Mouse (Mus musculus): ENCODE measurements at regions not wholly inside any gene's neighbourhood (a gene's known extent, or its start where the extent isn't known, plus 50 kb on each side); places are given as distances from the start of the nearest gene placed in this dataset.
"Not testable (repeated sequence)": the region's sequence is repeated elsewhere in the genome, so short reads cannot be mapped to it uniquely, and the experiment has no call there.

DNA sequence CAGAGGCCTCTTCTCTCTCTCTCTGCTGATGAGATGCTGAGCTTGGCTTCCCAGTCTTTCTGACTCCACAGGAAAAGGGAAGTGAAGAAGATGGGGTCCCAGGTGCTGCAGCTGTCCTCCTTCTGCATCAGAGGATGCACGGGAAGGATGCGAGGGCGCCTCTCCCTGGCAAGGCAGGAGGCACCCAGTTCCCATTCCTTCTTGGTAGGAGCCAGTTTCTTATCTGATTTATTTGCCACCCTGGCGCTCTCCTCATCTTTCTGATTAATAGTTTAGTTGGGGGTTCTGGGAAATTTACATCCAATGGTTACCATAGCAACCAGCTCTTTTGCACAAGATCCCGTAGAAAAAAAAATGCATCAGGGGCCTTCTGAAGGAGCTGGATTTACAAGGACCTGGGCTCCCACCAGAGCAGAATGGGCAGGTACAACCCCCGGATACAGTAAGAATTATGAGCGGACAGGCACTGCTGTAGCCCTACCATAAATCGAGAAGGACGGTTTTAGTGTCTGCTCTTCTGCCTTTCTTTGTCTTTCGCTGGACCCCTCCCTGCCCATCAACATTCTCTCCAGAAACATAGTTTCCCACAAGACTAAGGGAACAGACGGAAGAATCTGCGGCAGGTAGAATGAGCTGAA, 107.2 kb upstream of the Shb start:
- no peak overlapping the region for H3K4me3 ChIP-seq (ENCODE audit: extremely low read depth, insufficient read depth, insufficient read length)
- WGBS: 84% methylated on average over 12 of the region's 12 CpGs
- TF ChIP-seq CTCF (IDR thresholded peaks at IDR 0.05; ENCODE audit: extremely low read depth, insufficient read depth, insufficient read length, insufficient replicate concordance) (no peak), POLR2A (IDR thresholded peaks at IDR 0.05; ENCODE audit: low read depth, low read length) (no peak)
- no peaks in the 10 kb centered on the region for H3K4me1 ChIP-seq (ENCODE audit: control insufficient read depth, insufficient read depth, insufficient read length)
- no peaks in the 10 kb centered on the region for H3K27me3 ChIP-seq (ENCODE audit: control insufficient read depth, insufficient read depth, low read length)
- no peak overlapping the region for H3K27ac ChIP-seq (ENCODE audit: insufficient read depth, low read length)
- no peak for DNase-seq (ENCODE audit: low read depth in 1 of 2, low spot score in 2 of 2)
- no peaks in the 10 kb centered on the region for H3K36me3 ChIP-seq (ENCODE audit: control insufficient read depth, insufficient read depth, low read length)

DNA sequence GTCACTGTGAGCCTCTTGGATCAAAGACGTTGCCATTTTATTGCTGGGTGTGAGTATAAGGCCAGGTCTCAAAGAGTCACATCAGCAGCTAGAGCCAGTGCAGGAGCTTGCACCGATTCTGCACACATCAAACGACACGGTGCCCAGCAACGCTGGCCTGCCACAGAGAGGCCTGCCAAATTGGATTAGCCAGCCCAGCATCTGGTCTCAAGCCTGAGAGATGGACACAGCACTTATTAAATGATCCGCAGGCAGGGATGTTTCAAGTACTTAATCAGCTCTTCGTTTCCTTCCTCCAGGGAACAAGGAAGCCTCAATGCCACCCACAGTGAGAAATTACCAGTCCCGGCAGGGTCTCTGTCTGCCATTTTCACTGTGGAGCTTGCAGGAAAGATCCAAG, 106.1 kb upstream of the Shb start:
- TF ChIP-seq POLR2A (IDR thresholded peaks at IDR 0.05; ENCODE audit: low read depth, low read length): no peak
- TF ChIP-seq CTCF (IDR thresholded peaks at IDR 0.05; ENCODE audit: extremely low read depth, insufficient read depth, insufficient read length, insufficient replicate concordance): no peak
- WGBS: 86% methylated on average over 8 of the region's 8 CpGs
- Histone ChIP-seq H3K4me3 (ENCODE audit: extremely low read depth, insufficient read depth, insufficient read length) (no peak overlapping the region), H3K27ac (ENCODE audit: insufficient read depth, low read length) (no peak overlapping the region), H3K4me1 (ENCODE audit: control insufficient read depth, insufficient read depth, insufficient read length) (no peaks in the 10 kb centered on the region), H3K36me3 (ENCODE audit: control insufficient read depth, insufficient read depth, low read length) (no peaks in the 10 kb centered on the region), H3K27me3 (ENCODE audit: control insufficient read depth, insufficient read depth, low read length) (no peaks in the 10 kb centered on the region)
- no peak for DNase-seq (ENCODE audit: low read depth in 1 of 2, low spot score in 2 of 2)

GRCm38 (mm10) chr4:45631276-45632045, 99.2 kb upstream of the Shb start:
- no peaks in the 10 kb centered on the region for H3K27me3 ChIP-seq (ENCODE audit: control insufficient read depth, insufficient read depth, low read length)
- H3K4me3 ChIP-seq (ENCODE audit: extremely low read depth, insufficient read depth, insufficient read length): no peak overlapping the region
- TF ChIP-seq CTCF (IDR thresholded peaks at IDR 0.05; ENCODE audit: extremely low read depth, insufficient read depth, insufficient read length, insufficient replicate concordance) (no peak), POLR2A (IDR thresholded peaks at IDR 0.05; ENCODE audit: low read depth, low read length) (no peak)
- no peaks in the 10 kb centered on the region for H3K36me3 ChIP-seq (ENCODE audit: control insufficient read depth, insufficient read depth, low read length)
- no peaks in the 10 kb centered on the region for H3K4me1 ChIP-seq (ENCODE audit: control insufficient read depth, insufficient read depth, insufficient read length)
- no peak for DNase-seq (ENCODE audit: low read depth in 1 of 2, low spot score in 2 of 2)
- 92% methylated on average over 7 of the region's 7 CpGs for WGBS
- H3K27ac ChIP-seq (ENCODE audit: insufficient read depth, low read length): no peak overlapping the region

DNA sequence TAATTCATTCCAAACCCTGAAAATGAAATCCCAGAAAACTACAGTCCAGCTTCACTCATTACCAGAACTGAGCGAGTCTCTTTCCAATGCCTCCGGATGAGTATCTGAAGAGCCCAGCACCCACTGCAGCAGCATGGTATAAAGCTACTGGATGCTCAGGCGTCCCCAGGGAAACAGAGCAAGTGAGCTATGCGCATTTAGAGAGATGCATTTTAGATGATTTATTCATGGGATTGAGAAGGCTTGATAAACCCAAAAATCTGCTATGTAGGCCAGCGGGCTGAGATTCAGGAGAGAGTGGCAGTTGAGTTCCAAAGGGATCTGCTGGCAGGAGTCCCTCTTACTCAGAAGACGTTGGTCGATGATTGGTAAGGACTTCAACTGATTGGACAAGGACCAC, 93.4 kb upstream of the Shb start:
- no peaks in the 10 kb centered on the region for H3K4me1 ChIP-seq (ENCODE audit: control insufficient read depth, insufficient read depth, insufficient read length)
- H3K27ac ChIP-seq (ENCODE audit: insufficient read depth, low read length): no peak overlapping the region
- DNase-seq (ENCODE audit: low read depth in 1 of 2, low spot score in 2 of 2): no peak
- 93% methylated on average over 7 of the region's 7 CpGs for WGBS
- no peak for TF ChIP-seq CTCF (IDR thresholded peaks at IDR 0.05; ENCODE audit: extremely low read depth, insufficient read depth, insufficient read length, insufficient replicate concordance)
- no peak for TF ChIP-seq POLR2A (IDR thresholded peaks at IDR 0.05; ENCODE audit: low read depth, low read length)
- no peak overlapping the region for H3K4me3 ChIP-seq (ENCODE audit: extremely low read depth, insufficient read depth, insufficient read length)
- H3K36me3 ChIP-seq (ENCODE audit: control insufficient read depth, insufficient read depth, low read length): no peaks in the 10 kb centered on the region
- H3K27me3 ChIP-seq (ENCODE audit: control insufficient read depth, insufficient read depth, low read length): no peaks in the 10 kb centered on the region

DNA sequence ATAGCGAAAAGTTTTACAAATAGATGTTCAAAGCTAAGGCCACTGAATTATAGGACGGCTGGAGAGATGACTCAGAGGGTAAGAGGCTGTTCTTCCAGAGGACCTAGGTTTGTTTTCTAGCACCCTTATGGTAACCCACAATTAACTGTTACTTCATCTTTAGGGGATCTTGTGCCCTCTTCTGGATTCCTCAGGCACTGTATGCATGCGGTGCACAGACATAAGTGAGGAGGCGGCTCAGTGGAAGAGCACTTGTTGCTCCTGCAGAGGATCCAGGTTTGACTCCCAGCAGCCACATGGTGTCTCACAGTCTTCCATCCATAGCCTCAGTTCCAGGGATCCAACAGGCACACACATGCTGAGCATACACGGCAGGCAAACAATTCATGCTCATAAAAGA, 89.7 kb upstream of the Shb start:
- 91% methylated on average over 5 of the region's 5 CpGs for WGBS
- H3K4me1 ChIP-seq (ENCODE audit: control insufficient read depth, insufficient read depth, insufficient read length): no peaks in the 10 kb centered on the region
- no peaks in the 10 kb centered on the region for H3K36me3 ChIP-seq (ENCODE audit: control insufficient read depth, insufficient read depth, low read length)
- H3K4me3 ChIP-seq (ENCODE audit: extremely low read depth, insufficient read depth, insufficient read length): no peak overlapping the region
- TF ChIP-seq CTCF (IDR thresholded peaks at IDR 0.05; ENCODE audit: extremely low read depth, insufficient read depth, insufficient read length, insufficient replicate concordance): no peak
- no peak for TF ChIP-seq POLR2A (IDR thresholded peaks at IDR 0.05; ENCODE audit: low read depth, low read length)
- H3K27me3 ChIP-seq (ENCODE audit: control insufficient read depth, insufficient read depth, low read length): no peaks in the 10 kb centered on the region
- no peak overlapping the region for H3K27ac ChIP-seq (ENCODE audit: insufficient read depth, low read length)
- no peak for DNase-seq (ENCODE audit: low read depth in 1 of 2, low spot score in 2 of 2)

DNA sequence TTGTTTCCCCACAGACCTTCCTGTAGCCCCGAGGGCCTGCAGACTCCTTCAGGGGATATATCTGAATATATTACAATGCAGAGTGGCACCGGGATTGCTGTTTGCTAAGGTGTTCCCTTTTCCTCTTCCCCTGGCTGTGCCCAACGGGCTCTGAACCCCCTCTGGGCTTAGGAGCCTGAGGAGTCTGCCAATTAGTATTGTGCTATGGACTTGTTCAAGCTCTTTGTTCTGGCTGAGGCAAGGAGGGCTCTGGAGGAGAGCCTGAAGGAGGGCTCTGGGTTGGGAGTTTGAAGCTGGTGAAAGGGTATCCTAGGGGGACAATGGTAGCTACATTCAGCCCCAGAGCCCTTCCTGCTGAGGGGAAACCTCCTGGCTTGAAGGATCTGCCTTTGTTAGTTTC, 84.9 kb upstream of the Shb start:
- H3K4me3 ChIP-seq (ENCODE audit: extremely low read depth, insufficient read depth, insufficient read length): no peak overlapping the region
- TF ChIP-seq CTCF (IDR thresholded peaks at IDR 0.05; ENCODE audit: extremely low read depth, insufficient read depth, insufficient read length, insufficient replicate concordance) (no peak), POLR2A (IDR thresholded peaks at IDR 0.05; ENCODE audit: low read depth, low read length) (no peak)
- DNase-seq (ENCODE audit: low read depth in 1 of 2, low spot score in 2 of 2): no peak
- H3K4me1 ChIP-seq (ENCODE audit: control insufficient read depth, insufficient read depth, insufficient read length): no peaks in the 10 kb centered on the region
- no peaks in the 10 kb centered on the region for H3K27me3 ChIP-seq (ENCODE audit: control insufficient read depth, insufficient read depth, low read length)
- H3K27ac ChIP-seq (ENCODE audit: insufficient read depth, low read length): no peak overlapping the region
- H3K36me3 ChIP-seq (ENCODE audit: control insufficient read depth, insufficient read depth, low read length): no peaks in the 10 kb centered on the region
- 45% methylated on average over 3 of the region's 3 CpGs for WGBS

GRCm38 (mm10) chr4:45613498-45613897, 81.2 kb upstream of the Shb start:
- WGBS: 59% methylated on average over 3 of the region's 3 CpGs
- H3K4me3 ChIP-seq (ENCODE audit: extremely low read depth, insufficient read depth, insufficient read length); H3K4me1 ChIP-seq (ENCODE audit: control insufficient read depth, insufficient read depth, insufficient read length); DNase-seq (ENCODE audit: low read depth in 1 of 2, low spot score in 2 of 2); H3K27me3 ChIP-seq (ENCODE audit: control insufficient read depth, insufficient read depth, low read length); H3K27ac ChIP-seq (ENCODE audit: insufficient read depth, low read length); H3K36me3 ChIP-seq (ENCODE audit: control insufficient read depth, insufficient read depth, low read length): not testable (repeated sequence)
